Mouse (Mus musculus) testis, adult 2 months (tissue): ENCODE measurements around the gene Gm4894. TPM values are rescaled to one million over a fixed set of nuclear protein-coding genes. Genes with fewer than 3 reads are reported as not detected.

Experiments
- H3K27ac ChIP-seq: fragments of 200-500 bp; 2 replicates; pipeline ENCODE4 v1.5.1; 2012; ENCODE audit warnings: low read depth, low read length; ENCODE audit not compliant: control insufficient read depth, insufficient read depth
- H3K27me3 ChIP-seq: fragments of 200-500 bp; 2 replicates; pipeline ENCODE4 v1.6.1; 2012; ENCODE audit warnings: mild to moderate bottlenecking, low read length, moderate library complexity; ENCODE audit not compliant: control insufficient read depth, insufficient read depth
- H3K36me3 ChIP-seq: fragments of 200-500 bp; 2 replicates; pipeline ENCODE4 v1.6.1; 2012; ENCODE audit warnings: mild to moderate bottlenecking, low read length; ENCODE audit not compliant: control insufficient read depth, insufficient read depth
- H3K4me1 ChIP-seq: fragments of 200-500 bp; 2 replicates; pipeline ENCODE4 v1.6.1; 2012; ENCODE audit warnings: low read length; ENCODE audit not compliant: control insufficient read depth, insufficient read depth
- H3K4me3 ChIP-seq: fragments of 200-500 bp; 2 replicates; pipeline ENCODE4 v1.5.1; 2012; ENCODE audit warnings: low read depth, mild to moderate bottlenecking, low read length, moderate library complexity, mixed read lengths; ENCODE audit not compliant: control insufficient read depth
- CTCF ChIP-seq: fragments of 200-500 bp; IDR thresholded peaks from 2 replicates; pipeline ENCODE4 v1.5.1; 2012; ENCODE audit warnings: low read depth, mild to moderate bottlenecking, inconsistent platforms, low read length, moderate library complexity; ENCODE audit not compliant: control insufficient read depth, insufficient read depth, insufficient replicate concordance
- POLR2A ChIP-seq: fragments of 200-500 bp; IDR thresholded peaks from 2 replicates; pipeline ENCODE4 v1.6.1; 2012; ENCODE audit warnings: low read depth, mild to moderate bottlenecking, inconsistent platforms, low read length, moderate library complexity; ENCODE audit not compliant: control insufficient read depth
- polyA plus RNA-seq: library from polyadenylated mRNA; depleted of rRNA; stranded (reverse); fragments of >200 nt; gene quantifications from 2 replicates; pipeline ENCODE4 v1.2.3, GENCODE M21; 2012; rRNA removed

The Gm4894 gene
- polyA plus RNA-seq, 1 experiment: not detected

- no peaks in the 10 kb centered on the region for H3K36me3 ChIP-seq
- H3K4me1 ChIP-seq: no peaks in the 10 kb centered on the region
- no peak overlapping the region for H3K27ac ChIP-seq
- H3K27me3 ChIP-seq: no peaks in the 10 kb centered on the region
- H3K4me3 ChIP-seq: no peak overlapping the region
- TF ChIP-seq CTCF (no peak), POLR2A (no peak)
Measured at GRCm38 (mm10) chr9:49310821-49311220, 60.5 kb downstream of the Gm4894 start.

GRCm38 (mm10) chr9:49318638-49319037 is 68.3 kb downstream of the Gm4894 start:
- Histone ChIP-seq H3K4me3 (no peak overlapping the region), H3K36me3 (no peaks in the 10 kb centered on the region), H3K27ac (no peak overlapping the region), H3K4me1 (no peaks in the 10 kb centered on the region), H3K27me3 (no peaks in the 10 kb centered on the region)
- TF ChIP-seq CTCF (no peak), POLR2A (no peak)

Other genes with a start within 250 kb of the Gm4894 start
- gene Zw10, start 194.9 kb upstream of the Gm4894 start, polyA plus RNA-seq: 16.2 and 18.6 TPM in 2 replicates
- gene Tmprss5, start 169.3 kb upstream of the Gm4894 start, polyA plus RNA-seq: 1.7 and 2.1 TPM in 2 replicates
- gene Drd2, start 90.1 kb downstream of the Gm4894 start, polyA plus RNA-seq: 1.2 and 1.4 TPM in 2 replicates
- 0.30 and 0.45 TPM in 2 replicates for gene Ankk1, start 176.5 kb downstream of the Gm4894 start, polyA plus RNA-seq
- 25.4 and 27.4 TPM in 2 replicates for gene Ttc12, start 235.7 kb downstream of the Gm4894 start, polyA plus RNA-seq